Comparison of ENCODE assay signal across 8 mouse cellular contexts in the genomic region with DNA sequence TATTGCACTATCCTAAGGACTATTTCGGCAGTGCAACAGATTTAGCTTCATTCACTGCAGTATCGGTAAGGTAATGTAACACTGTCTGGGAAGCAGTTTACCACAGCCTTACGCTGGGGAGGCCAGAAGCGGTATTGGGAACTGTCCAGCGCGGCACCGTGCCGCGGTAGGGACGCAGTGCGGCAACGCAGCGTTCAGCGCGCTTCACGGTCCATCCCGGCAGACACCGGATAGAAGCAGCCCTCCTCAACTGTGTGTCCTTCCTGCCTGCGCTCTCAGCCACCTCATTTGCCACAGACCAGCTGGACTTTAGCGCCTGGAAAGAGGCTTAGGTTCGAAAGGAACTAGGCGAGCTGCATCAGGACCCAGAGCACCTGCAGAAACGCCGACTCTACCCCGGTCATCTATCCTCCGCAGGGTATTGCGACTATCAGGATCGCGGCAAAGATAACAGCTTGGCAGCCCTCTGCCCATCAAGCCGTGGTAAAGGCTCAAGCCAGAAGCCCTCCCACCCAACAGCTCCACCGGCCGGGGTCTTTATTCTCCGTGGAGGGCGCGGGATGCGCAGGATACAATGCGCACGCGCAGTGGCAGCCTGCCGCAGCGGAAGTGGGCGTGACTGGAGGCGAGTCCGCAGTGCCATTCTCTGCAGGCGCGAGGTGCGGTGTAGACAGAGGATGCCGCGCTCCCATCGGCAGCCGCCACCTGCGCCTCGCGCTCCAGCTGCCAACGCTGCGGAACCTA. TPM values are rescaled to one million over a fixed set of nuclear protein-coding genes. Genes with fewer than 3 reads are reported as not detected.
DNase-seq lines count a peak whose midpoint lies in the region; ATAC-seq lines count a peak whose summit lies in the region.

No protein-coding gene starts in this region.

- peak overlapping the region; percentile 66 for H3K4me2 ChIP-seq in intestine, embryonic 16.5 days (ENCODE audit: low read depth, low read length)

- intact Hi-C loops in left cerebral cortex, postnatal 4 days (cut with DNase I): no loop called here

- 0 out of 2 replicates have a peak, but pooled peaks cover 3% of the 10 kb centered on the region for H3K9me3 ChIP-seq in intestine, embryonic 16.5 days (ENCODE audit: control insufficient read depth, low read length)
- H3K9me3 ChIP-seq in midbrain, embryonic 10.5 days (replicated peaks): peaks cover 22% of the 10 kb centered on the region

- ATAC-seq in intestine, embryonic 16.5 days: peak; percentile 75

- peak; percentile 70 for DNase-seq in adrenal gland, postnatal 25 days
- DNase-seq in embryo, embryonic 9.5 days (ENCODE audit: extremely low spot score): peak; percentile 78
- peak; percentile 38 to 61 for DNase-seq in gastrocnemius, postnatal 4 days (ENCODE audit: low spot score in 2 of 2)
- peak; percentile 91 for DNase-seq in left cerebral cortex, postnatal 4 days
- peak; percentile 84 for DNase-seq in midbrain, embryonic 10.5 days (ENCODE audit: low spot score)
- peak; percentile 83 for DNase-seq in right cerebral cortex, postnatal 4 days
- no peak for DNase-seq in adipocyte (ENCODE audit: low spot score)

- H3K27ac ChIP-seq in intestine, embryonic 16.5 days (ENCODE audit: low read length): no peak overlapping the region
- H3K27ac ChIP-seq in midbrain, embryonic 10.5 days (replicated peaks): peak overlapping the region; percentile 85

- H3K36me3 ChIP-seq in intestine, embryonic 16.5 days (ENCODE audit: control insufficient read depth, insufficient read depth, low read length): peaks cover 13% of the 10 kb centered on the region
- peaks cover 66% of the 10 kb centered on the region for H3K36me3 ChIP-seq in midbrain, embryonic 10.5 days

- H3K4me1 ChIP-seq in intestine, embryonic 16.5 days (ENCODE audit: control insufficient read depth, insufficient read depth, low read length): peaks cover 2% of the 10 kb centered on the region; the same call in 1 of the 2 replicates
- peaks cover 15% of the 10 kb centered on the region for H3K4me1 ChIP-seq in midbrain, embryonic 10.5 days

- no peak overlapping the region for H3K9ac ChIP-seq in intestine, embryonic 16.5 days (ENCODE audit: low read depth, low read length)

- H3K27me3 ChIP-seq in intestine, embryonic 16.5 days (replicated peaks; ENCODE audit: control insufficient read depth, insufficient read depth, low read length): no peaks in the 10 kb centered on the region
- no peaks in the 10 kb centered on the region for H3K27me3 ChIP-seq in midbrain, embryonic 10.5 days (ENCODE audit: low read depth, poor library complexity, severe bottlenecking)

- WGBS in intestine, embryonic 16.5 days: 55% methylated on average over 56 of the region's 56 CpGs
- WGBS in midbrain, embryonic 10.5 days: 51% methylated on average over 56 of the region's 56 CpGs

- H3K4me3 ChIP-seq in intestine, embryonic 16.5 days (ENCODE audit: low read length): peak overlapping the region; percentile 49
- peak overlapping the region; percentile 56 for H3K4me3 ChIP-seq in midbrain, embryonic 10.5 days

RNA-seq across cellular contexts. Expression of a gene that starts 52.3 kb away (rescaled TPM):
- 42.3 and 43.2 TPM in 2 replicates for total RNA-seq in adrenal gland, postnatal 25 days (2021)
- total RNA-seq in gastrocnemius, postnatal 4 days (2021): 10 to 100 TPM; 36.2 to 38.6 TPM
- polyA plus RNA-seq in intestine, embryonic 16.5 days (2015; fragmentation: Nextera tagmentation; extraction: Ambion mirVana): 35.3 and 40.2 TPM in 2 replicates
- total RNA-seq in left cerebral cortex, postnatal 4 days (2021): 10 to 100 TPM; 45.6 to 51.3 TPM
- polyA plus RNA-seq in midbrain, embryonic 10.5 days (2016; fragmentation: Nextera tagmentation; extraction: Ambion mirVana): 79.8 and 81.0 TPM in 2 replicates

RNA-seq across cellular contexts. Expression of a gene that starts 56.8 kb away (rescaled TPM):
- total RNA-seq in adrenal gland, postnatal 25 days (2021): 38.4 and 40.8 TPM in 2 replicates
- total RNA-seq in gastrocnemius, postnatal 4 days (2021): 10 to 100 TPM; 33.1 to 37.2 TPM
- 28.9 and 29.7 TPM in 2 replicates for polyA plus RNA-seq in intestine, embryonic 16.5 days (2015; fragmentation: Nextera tagmentation; extraction: Ambion mirVana)
- total RNA-seq in left cerebral cortex, postnatal 4 days (2021): 10 to 100 TPM; 34.7 to 35.3 TPM
- polyA plus RNA-seq in midbrain, embryonic 10.5 days (2016; fragmentation: Nextera tagmentation; extraction: Ambion mirVana): 40.7 and 45.3 TPM in 2 replicates
